Mouse (Mus musculus): Measurements from ENCODE around the gene Ttll9.

DNA sequence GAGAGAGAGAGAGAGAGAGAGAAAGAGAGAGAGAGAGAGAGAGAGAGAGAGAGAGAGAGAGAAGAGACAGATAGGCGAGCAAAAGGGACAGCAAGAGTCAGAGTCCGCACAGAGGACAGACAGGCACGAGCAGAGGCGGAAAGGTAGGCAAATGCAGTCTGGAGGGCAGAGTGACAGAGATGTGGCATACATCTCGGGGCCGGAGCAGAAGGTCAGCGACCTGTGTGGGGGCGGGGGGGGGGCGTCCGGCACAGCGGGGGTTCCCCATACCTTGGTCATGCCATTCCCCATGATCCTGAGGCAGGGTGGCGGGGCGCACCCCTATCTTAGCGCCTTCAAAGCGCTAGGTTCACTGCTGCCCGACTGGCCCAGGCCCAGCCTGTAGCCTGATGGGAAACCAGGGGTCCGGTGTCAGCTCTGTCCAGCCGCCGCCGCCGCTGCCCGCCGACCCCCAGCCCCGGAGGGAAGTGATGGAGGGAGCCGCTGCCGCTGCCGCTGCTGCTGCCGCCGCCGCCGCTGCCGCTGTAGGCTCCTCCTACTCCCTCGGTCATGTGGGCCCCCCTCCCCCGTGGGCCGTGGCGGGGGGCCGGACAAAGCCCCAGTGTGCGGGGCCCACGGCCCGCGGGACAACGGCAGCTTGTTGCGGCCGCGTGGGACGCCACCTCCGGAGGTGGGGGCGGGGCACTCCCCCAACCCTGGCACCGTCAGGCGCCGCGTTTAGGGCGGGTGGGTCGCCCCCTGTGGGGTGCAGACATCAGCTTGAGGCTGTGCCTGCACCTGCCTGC is 11.0 kb upstream of the Ttll9 start, which contains the start of gene Dusp15:
- TF ChIP-seq CTCF (IDR thresholded peaks at IDR 0.05; ENCODE audit: low read depth) (no peak), EP300 (IDR thresholded peaks at IDR 0.05; ENCODE audit: low read depth) (no peak)
